Mouse (Mus musculus): ENCODE data around the gene Wdr24. TPM values are rescaled to one million over a fixed set of nuclear protein-coding genes. Genes with fewer than 3 reads are reported as not detected.

Gene Wdr24
- polyA plus RNA-seq, 1 experiment from 2014 or later = 9.6 TPM

DNA sequence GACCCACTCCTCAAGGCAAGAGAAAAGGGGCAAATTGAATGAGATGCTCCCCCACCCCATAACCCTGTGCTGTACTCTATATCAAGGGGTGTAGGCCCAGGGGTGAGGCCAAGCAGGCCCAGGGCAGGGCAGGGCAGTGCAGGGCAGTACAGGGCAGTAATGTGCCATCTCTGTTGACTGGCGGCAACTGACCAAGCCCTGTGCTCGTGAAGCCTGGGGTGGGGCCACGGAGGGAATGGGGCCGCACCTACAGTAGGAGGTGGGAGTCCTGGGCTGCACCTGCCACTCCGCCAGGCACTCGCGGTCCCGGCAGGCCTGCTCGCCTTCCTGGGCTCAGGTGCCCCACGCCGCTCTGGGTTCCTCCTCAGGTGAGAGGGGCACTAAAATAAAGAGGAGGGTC, 41.9 kb downstream of the Wdr24 start:
- TF ChIP-seq CTCF (IDR thresholded peaks at IDR 0.05; ENCODE audit: low read depth) = no peak
- ATAC-seq = peak; percentile 14; the same call in 1 of the 2 replicates
- Histone ChIP-seq H3K4me3 (ENCODE audit: low read depth, low read length) (no peak overlapping the region), H3K4me1 (replicated peaks; ENCODE audit: control insufficient read depth, insufficient read depth, low read length) (0 out of 2 replicates have a peak, but pooled peaks cover 8% of the 10 kb centered on the region), H3K4me2 (replicated peaks; ENCODE audit: low read depth) (peak overlapping the region; percentile 48), H3K27me3 (replicated peaks; ENCODE audit: control insufficient read depth, insufficient read depth, low read length) (no peaks in the 10 kb centered on the region), H3K36me3 (ENCODE audit: control insufficient read depth, insufficient read depth) (no peaks in the 10 kb centered on the region), H3K9me3 (ENCODE audit: control insufficient read depth) (no peaks in the 10 kb centered on the region), H3K27ac (ENCODE audit: low read depth, low read length) (peak overlapping the region; percentile 57), H3K9ac (ENCODE audit: low read depth, low read length) (no peak overlapping the region)
- 46% methylated on average over 11 of the region's 11 CpGs for WGBS

DNA sequence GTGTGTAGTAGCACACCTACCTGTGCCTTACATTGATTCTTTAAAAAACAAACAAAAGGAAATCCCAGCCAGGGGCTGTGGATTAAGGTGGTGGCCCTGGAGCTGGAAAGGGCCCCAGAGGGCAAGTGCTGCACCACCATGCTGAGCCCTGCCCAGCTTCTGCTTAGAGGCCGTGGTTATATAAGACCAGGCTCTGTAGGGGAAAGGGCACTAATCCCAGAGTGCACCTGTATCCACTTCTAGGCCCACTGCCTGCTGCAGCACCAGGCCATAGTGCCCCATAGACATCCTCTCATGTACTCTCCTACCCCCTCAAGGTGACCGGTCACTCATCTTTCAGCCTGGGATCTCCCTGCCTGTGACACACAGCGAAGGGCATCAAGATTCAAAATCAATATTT, 42.7 kb downstream of the Wdr24 start:
- 68% methylated on average over 3 of the region's 3 CpGs for WGBS
- no peak overlapping the region for H3K4me2 ChIP-seq (replicated peaks; ENCODE audit: low read depth)
- no peaks in the 10 kb centered on the region for H3K36me3 ChIP-seq (ENCODE audit: control insufficient read depth, insufficient read depth)
- H3K27ac ChIP-seq (ENCODE audit: low read depth, low read length) = no peak overlapping the region
- no peak overlapping the region for H3K4me3 ChIP-seq (ENCODE audit: low read depth, low read length)
- ATAC-seq = no peak
- H3K27me3 ChIP-seq (replicated peaks; ENCODE audit: control insufficient read depth, insufficient read depth, low read length) = no peaks in the 10 kb centered on the region
- no peak overlapping the region for H3K9ac ChIP-seq (ENCODE audit: low read depth, low read length)
- H3K4me1 ChIP-seq (replicated peaks; ENCODE audit: control insufficient read depth, insufficient read depth, low read length) = 0 out of 2 replicates have a peak, but pooled peaks cover 4% of the 10 kb centered on the region
- H3K9me3 ChIP-seq (ENCODE audit: control insufficient read depth) = no peaks in the 10 kb centered on the region
- no peak for TF ChIP-seq CTCF (IDR thresholded peaks at IDR 0.05; ENCODE audit: low read depth)

GRCm38 (mm10) chr17:25867509-25867835, 44.0 kb downstream of the Wdr24 start:
- Histone ChIP-seq H3K27me3 (replicated peaks; ENCODE audit: control insufficient read depth, insufficient read depth, low read length) (no peaks in the 10 kb centered on the region), H3K9me3 (ENCODE audit: control insufficient read depth) (no peaks in the 10 kb centered on the region), H3K36me3 (ENCODE audit: control insufficient read depth, insufficient read depth) (no peaks in the 10 kb centered on the region), H3K27ac (ENCODE audit: low read depth, low read length) (peak overlapping the region; percentile 81), H3K4me2 (replicated peaks; ENCODE audit: low read depth) (peak overlapping the region; percentile 97), H3K4me3 (ENCODE audit: low read depth, low read length) (peak overlapping the region; percentile 70), H3K4me1 (replicated peaks; ENCODE audit: control insufficient read depth, insufficient read depth, low read length) (0 out of 2 replicates have a peak, but pooled peaks cover 4% of the 10 kb centered on the region), H3K9ac (ENCODE audit: low read depth, low read length) (peak overlapping the region; percentile 66; the same call in 1 of the 2 replicates)
- WGBS = 6% methylated on average over 7 of the region's 7 CpGs
- no peak for TF ChIP-seq CTCF (IDR thresholded peaks at IDR 0.05; ENCODE audit: low read depth)
- no peak for ATAC-seq

DNA sequence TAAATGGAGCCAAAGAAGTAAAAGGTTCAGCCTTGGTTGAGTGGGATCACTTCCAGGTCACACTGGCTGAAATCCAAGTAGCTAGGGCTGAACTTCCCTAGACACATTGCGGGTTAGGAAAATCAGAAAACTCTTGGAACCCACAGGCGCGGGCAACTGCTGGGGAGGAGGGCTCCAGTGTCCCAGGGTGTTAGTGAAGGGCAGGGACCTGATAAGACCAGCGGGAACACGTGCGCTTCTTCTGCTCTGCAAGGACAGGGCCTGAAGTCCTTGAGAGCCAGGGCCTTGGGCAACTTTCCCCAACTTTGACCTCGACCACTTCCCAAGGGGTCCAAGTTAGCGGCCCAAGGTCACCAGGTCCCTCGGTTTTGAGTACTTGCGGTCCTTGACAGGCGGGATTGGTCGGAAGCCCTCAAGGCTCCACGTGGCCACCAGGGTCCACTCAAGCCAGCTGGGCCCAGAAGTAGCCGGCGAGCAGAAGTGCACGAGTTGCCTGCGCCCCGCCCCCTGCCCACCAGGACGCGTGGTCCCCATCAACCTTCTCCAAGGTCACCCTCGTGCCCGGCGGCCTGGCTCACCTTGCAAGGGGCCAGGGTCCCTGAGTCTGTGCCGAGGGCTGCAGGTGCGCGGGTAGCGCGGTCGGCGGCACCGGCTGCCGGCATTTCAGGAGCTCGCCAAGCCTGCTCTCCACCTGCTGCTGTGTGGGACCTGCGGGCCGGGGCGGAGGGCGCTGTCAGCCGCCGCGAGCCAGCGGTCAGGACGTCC, 44.6 kb downstream of the Wdr24 start:
- 1% methylated on average over 40 of the region's 42 CpGs for WGBS
- no peak for TF ChIP-seq CTCF (IDR thresholded peaks at IDR 0.05; ENCODE audit: low read depth)
- Histone ChIP-seq H3K4me1 (replicated peaks; ENCODE audit: control insufficient read depth, insufficient read depth, low read length) (0 out of 2 replicates have a peak, but pooled peaks cover 4% of the 10 kb centered on the region), H3K27ac (ENCODE audit: low read depth, low read length) (peak overlapping the region; percentile 81), H3K4me3 (ENCODE audit: low read depth, low read length) (peak overlapping the region; percentile 70), H3K9ac (ENCODE audit: low read depth, low read length) (peak overlapping the region; percentile 66), H3K27me3 (replicated peaks; ENCODE audit: control insufficient read depth, insufficient read depth, low read length) (no peaks in the 10 kb centered on the region), H3K9me3 (ENCODE audit: control insufficient read depth) (no peaks in the 10 kb centered on the region), H3K36me3 (ENCODE audit: control insufficient read depth, insufficient read depth) (no peaks in the 10 kb centered on the region), H3K4me2 (replicated peaks; ENCODE audit: low read depth) (peak overlapping the region; percentile 97)
- ATAC-seq = peak; percentile 32

- Histone ChIP-seq H3K36me3 (ENCODE audit: control insufficient read depth, insufficient read depth) (no peaks in the 10 kb centered on the region), H3K9me3 (ENCODE audit: control insufficient read depth) (no peaks in the 10 kb centered on the region), H3K4me3 (ENCODE audit: low read depth, low read length) (peak within 1 kb of the TSS; percentile 70), H3K9ac (ENCODE audit: low read depth, low read length) (peak within 1 kb of the TSS; percentile 66), H3K27me3 (replicated peaks; ENCODE audit: control insufficient read depth, insufficient read depth, low read length) (no peaks in the 10 kb centered on the region), H3K4me2 (replicated peaks; ENCODE audit: low read depth) (peak within 1 kb of the TSS; percentile 97), H3K4me1 (replicated peaks; ENCODE audit: control insufficient read depth, insufficient read depth, low read length) (0 out of 2 replicates have a peak, but pooled peaks cover 4% of the 10 kb centered on the region), H3K27ac (ENCODE audit: low read depth, low read length) (peak within 1 kb of the TSS; percentile 81)
- TF ChIP-seq CTCF (IDR thresholded peaks at IDR 0.05; ENCODE audit: low read depth) = peak; percentile 45; the same call in 1 of the 2 replicates
- peak; percentile 60 for ATAC-seq
- WGBS = under 1% methylated on average over 21 of the region's 24 CpGs
These were observed 45.3 kb downstream of the Wdr24 start, which contains the start of gene Mcrip2 for GRCm38 (mm10) chr17:25868601-25869191. Gene Mcrip2, minus strand, starts transcription at chr17:25868764.

GRCm38 (mm10) chr17:25869498-25869897, 46.1 kb downstream of the Wdr24 start:
- TF ChIP-seq CTCF (IDR thresholded peaks at IDR 0.05; ENCODE audit: low read depth) = no peak
- H3K4me2 ChIP-seq (replicated peaks; ENCODE audit: low read depth) = no peak overlapping the region
- H3K36me3 ChIP-seq (ENCODE audit: control insufficient read depth, insufficient read depth) = no peaks in the 10 kb centered on the region
- 84% methylated on average over 8 of the region's 8 CpGs for WGBS
- H3K4me3 ChIP-seq (ENCODE audit: low read depth, low read length) = no peak overlapping the region
- 0 out of 2 replicates have a peak, but pooled peaks cover 4% of the 10 kb centered on the region for H3K4me1 ChIP-seq (replicated peaks; ENCODE audit: control insufficient read depth, insufficient read depth, low read length)
- no peak overlapping the region for H3K27ac ChIP-seq (ENCODE audit: low read depth, low read length)
- H3K9me3 ChIP-seq (ENCODE audit: control insufficient read depth) = no peaks in the 10 kb centered on the region
- H3K27me3 ChIP-seq (replicated peaks; ENCODE audit: control insufficient read depth, insufficient read depth, low read length) = no peaks in the 10 kb centered on the region
- no peak for ATAC-seq
- H3K9ac ChIP-seq (ENCODE audit: low read depth, low read length) = no peak overlapping the region
